Mouse (Mus musculus) left cerebral cortex, postnatal 25 days (tissue): ENCODE measurements around the gene Cipc. TPM values are rescaled to one million over a fixed set of nuclear protein-coding genes. Genes with fewer than 3 reads are reported as not detected.

ENCODE experiments used
- DNase-seq, 2 experiments: peaks; one replicate each; pipeline ENCODE4 v3.0.0; 2022; ENCODE audit warnings: low spot score in 2 of 2, mixed read lengths in 1 of 2
- intact Hi-C: fragments of 180-260 bp; cut with DNase I; formaldehyde crosslinking; loops from one replicate; pipeline ENCODE4 v1.15.1; 2025
- total RNA-seq, 2 experiments: library from RNA; stranded (reverse); gene quantifications; 2 replicates each; pipeline ENCODE4 v1.2.3; 2021

Cipc gene
- total RNA-seq, 2 experiments from 2014 or later, result 79.9 to 87.8 TPM

GRCm38 (mm10) chr12:86981180-86981579 lies 34.3 kb downstream of the Cipc start:
- intact Hi-C loops, result loop anchor here (5.0 kb wide), 1 partner anchor 71 kb away; no protein-coding TSS in a partner anchor
- no peak for DNase-seq

GRCm38 (mm10) chr12:86983470-86984193 lies 36.8 kb downstream of the Cipc start:
- peak; percentile 59 to 70 for DNase-seq
- intact Hi-C loops, result loop anchor here (5.0 kb wide), 1 partner anchor 69 kb away; no protein-coding TSS in a partner anchor

- intact Hi-C loops, result loop anchor here (5.0 kb wide), 1 partner anchor 68 kb away; no protein-coding TSS in a partner anchor
- DNase-seq, result no peak
Observed at GRCm38 (mm10) chr12:86984194-86984555, 37.3 kb downstream of the Cipc start.

- intact Hi-C loops, result loop anchor here (2.0 kb wide), 1 partner anchor 54 kb away; no protein-coding TSS in a partner anchor
Observed at GRCm38 (mm10) chr12:86986562-86986961, 39.7 kb downstream of the Cipc start.

GRCm38 (mm10) chr12:86988227-86988626 lies 41.4 kb downstream of the Cipc start:
- DNase-seq, result no peak
- intact Hi-C loops, result no loop called here

More at GRCm38 (mm10) chr12:86986562-86986961, 39.7 kb downstream of the Cipc start:
- peak in 1 of 2 experiments; percentile 75 for DNase-seq

GRCm38 (mm10) chr12:86989378-86989777 lies 42.5 kb downstream of the Cipc start:
- DNase-seq, result peak in 1 of 2 experiments; percentile 57
- intact Hi-C loops, result no loop called here

GRCm38 (mm10) chr12:86989890-86990754 lies 43.3 kb downstream of the Cipc start, which contains the start of gene Zdhhc22:
TSS of gene Zdhhc22 (minus strand) at chr12:86990430.
- intact Hi-C loops, result loop anchor here (1.0 kb wide), 1 partner anchor 43 kb away; the partner anchor contains the start of gene Cipc

GRCm38 (mm10) chr12:86990755-86991110 lies 43.9 kb downstream of the Cipc start:
- intact Hi-C loops, result loop anchor here (1.0 kb wide), 1 partner anchor 43 kb away; the partner anchor contains the start of gene Cipc
- no peak for DNase-seq

More at GRCm38 (mm10) chr12:86989890-86990754, 43.3 kb downstream of the Cipc start, which contains the start of gene Zdhhc22:
- DNase-seq, result no peak

- intact Hi-C loops, result no loop called here
- DNase-seq, result no peak
Observed at GRCm38 (mm10) chr12:86994166-86994565, 47.3 kb downstream of the Cipc start.

GRCm38 (mm10) chr12:86994776-86995175 lies 47.9 kb downstream of the Cipc start:
- intact Hi-C loops, result no loop called here
- no peak for DNase-seq

GRCm38 (mm10) chr12:86995931-86996330 lies 49.1 kb downstream of the Cipc start:
- intact Hi-C loops, result no loop called here

GRCm38 (mm10) chr12:86998699-86999098 lies 51.9 kb downstream of the Cipc start:
- intact Hi-C loops, result no loop called here
- DNase-seq, result no peak

More at GRCm38 (mm10) chr12:86995931-86996330, 49.1 kb downstream of the Cipc start:
- no peak for DNase-seq

- intact Hi-C loops, result no loop called here
- DNase-seq, result no peak
Observed at GRCm38 (mm10) chr12:86999283-86999820, 52.5 kb downstream of the Cipc start.

GRCm38 (mm10) chr12:87000151-87000839 lies 53.5 kb downstream of the Cipc start:
- intact Hi-C loops, result loop anchor here (2.0 kb wide), 1 partner anchor 53 kb away; no protein-coding TSS in a partner anchor

GRCm38 (mm10) chr12:87000840-87001176 lies 54.0 kb downstream of the Cipc start:
- intact Hi-C loops, result loop anchor here (2.0 kb wide), 1 partner anchor 52 kb away; no protein-coding TSS in a partner anchor

More at GRCm38 (mm10) chr12:87000151-87000839, 53.5 kb downstream of the Cipc start:
- no peak for DNase-seq

GRCm38 (mm10) chr12:87002209-87002608 lies 55.4 kb downstream of the Cipc start:
- DNase-seq, result no peak
- intact Hi-C loops, result no loop called here

More at GRCm38 (mm10) chr12:87000840-87001176, 54.0 kb downstream of the Cipc start:
- no peak for DNase-seq

- intact Hi-C loops, result no loop called here
- DNase-seq, result peak in 1 of 2 experiments; percentile 1
Observed at GRCm38 (mm10) chr12:87002815-87003214, 56.0 kb downstream of the Cipc start.

- intact Hi-C loops, result no loop called here
- no peak for DNase-seq
Observed at GRCm38 (mm10) chr12:87003606-87004005, 56.8 kb downstream of the Cipc start.

GRCm38 (mm10) chr12:87004596-87004995 lies 57.8 kb downstream of the Cipc start:
- DNase-seq, result no peak
- intact Hi-C loops, result no loop called here
